8 mouse cellular contexts compared by ENCODE assay signal in genomic region chr9:29962978-29963377, GRCm38 (mm10). TPM values are rescaled to one million over a fixed set of nuclear protein-coding genes. Genes with fewer than 3 reads are reported as not detected.
DNase-seq lines count a peak whose midpoint lies in the region; ATAC-seq and TF ChIP-seq lines count a peak whose summit lies in the region.

Gene Ntm, minus strand, starts transcription at chr9:29963141.

- TF ChIP-seq CTCF in kidney, adult 2 months (conservative IDR thresholded peaks at IDR 0.05; ENCODE audit: insufficient read depth, insufficient read length, low read depth, low read length): no peak
- no peak for TF ChIP-seq CTCF in lung, postnatal 0 days (IDR thresholded peaks at IDR 0.05)

- 18% methylated on average over 8 of the region's 8 CpGs for WGBS in kidney, adult 2 months
- WGBS in heart, embryonic 11.5 days (ENCODE audit: insufficient replicate concordance): 33% methylated on average over 8 of the region's 8 CpGs
- 19% methylated on average over 8 of the region's 8 CpGs for WGBS in lung, postnatal 0 days

- H3K9ac ChIP-seq in heart, embryonic 11.5 days (ENCODE audit: low read depth, low read length): peak within 1 kb of the TSS; percentile 22; the same call in 1 of the 2 replicates
- no peak within 1 kb of the TSS for H3K9ac ChIP-seq in lung, postnatal 0 days (replicated peaks; ENCODE audit: low read depth)

- no peaks in the 10 kb centered on the region for H3K36me3 ChIP-seq in kidney, adult 2 months (ENCODE audit: control insufficient read depth, insufficient read depth, low read length)
- H3K36me3 ChIP-seq in heart, embryonic 11.5 days (ENCODE audit: control insufficient read depth, insufficient read depth, low read length): no peaks in the 10 kb centered on the region
- H3K36me3 ChIP-seq in lung, postnatal 0 days (ENCODE audit: insufficient read depth, low read length): no peaks in the 10 kb centered on the region

- peak; percentile 12 for DNase-seq in kidney, adult 2 months
- no peak for DNase-seq in kidney, postnatal 36 days
- DNase-seq in embryo, embryonic 10.5 days (ENCODE audit: low spot score): peak; percentile 51
- peak; percentile 62 to 72 for DNase-seq in layer of hippocampus, adult 8-10 months (ENCODE audit: low spot score in 2 of 2)
- DNase-seq in lung, postnatal 0 days (ENCODE audit: low spot score): peak; percentile 11
- peak; percentile 56 to 66 for DNase-seq in right cerebral cortex, postnatal 36 days (ENCODE audit: low spot score in 2 of 2)
- DNase-seq in urinary bladder, postnatal 25 days (ENCODE audit: low spot score): no peak

- H3K27me3 ChIP-seq in kidney, adult 2 months (replicated peaks; ENCODE audit: control insufficient read depth, insufficient read depth, low read length): no peaks in the 10 kb centered on the region
- H3K27me3 ChIP-seq in heart, embryonic 11.5 days (ENCODE audit: control insufficient read depth, insufficient read depth, low read length): peaks cover 10% of the 10 kb centered on the region
- H3K27me3 ChIP-seq in lung, postnatal 0 days (replicated peaks; ENCODE audit: insufficient read depth, low read length): peaks cover 9% of the 10 kb centered on the region; the same call in 1 of the 2 replicates

- H3K27ac ChIP-seq in kidney, adult 2 months (ENCODE audit: insufficient read depth, low read depth, low read length): no peak within 1 kb of the TSS
- H3K27ac ChIP-seq in heart, embryonic 11.5 days (ENCODE audit: low read depth, low read length): no peak within 1 kb of the TSS
- H3K27ac ChIP-seq in lung, postnatal 0 days (ENCODE audit: low read length): no peak within 1 kb of the TSS

- peak within 1 kb of the TSS; percentile 3; the same call in 1 of the 2 replicates for H3K4me3 ChIP-seq in kidney, adult 2 months (ENCODE audit: insufficient read depth, low read depth, low read length)
- H3K4me3 ChIP-seq in heart, embryonic 11.5 days (ENCODE audit: low read depth, low read length): peak within 1 kb of the TSS; percentile 51
- H3K4me3 ChIP-seq in lung, postnatal 0 days (ENCODE audit: low read depth, low read length): peak within 1 kb of the TSS; percentile 19; the same call in 1 of the 2 replicates

- no peak for ATAC-seq in heart, embryonic 11.5 days (replicated peaks; ENCODE audit: insufficient number of reproducible peaks, low FRiP score, low TSS enrichment)
- ATAC-seq in lung, postnatal 0 days: no peak

- no peak for TF ChIP-seq EP300 in lung, postnatal 0 days (IDR thresholded peaks at IDR 0.05)

- H3K4me2 ChIP-seq in heart, embryonic 11.5 days: peak within 1 kb of the TSS; percentile 93
- H3K4me2 ChIP-seq in lung, postnatal 0 days (replicated peaks; ENCODE audit: low read depth, low read length): peak within 1 kb of the TSS; percentile 42

- no peaks in the 10 kb centered on the region for H3K9me3 ChIP-seq in heart, embryonic 11.5 days (replicated peaks; ENCODE audit: control insufficient read depth, low read length)
- no peaks in the 10 kb centered on the region for H3K9me3 ChIP-seq in lung, postnatal 0 days (ENCODE audit: low read length)

- H3K4me1 ChIP-seq in kidney, adult 2 months (ENCODE audit: control insufficient read depth, insufficient read depth, low read length): no peaks in the 10 kb centered on the region
- H3K4me1 ChIP-seq in heart, embryonic 11.5 days (ENCODE audit: control insufficient read depth, insufficient read depth, low read length): peaks cover 3% of the 10 kb centered on the region
- no peaks in the 10 kb centered on the region; the same call in 1 of the 2 replicates for H3K4me1 ChIP-seq in lung, postnatal 0 days (ENCODE audit: insufficient read depth, low read depth, low read length)

- no peak for TF ChIP-seq POLR2A in kidney, adult 2 months (IDR thresholded peaks at IDR 0.05; ENCODE audit: low read depth, low read length)

RNA-seq across cellular contexts. Expression of gene Ntm, which starts in this region (rescaled TPM):
- 0.74 and 1.1 TPM in 2 replicates for polyA plus RNA-seq in kidney, adult 2 months (2012; rRNA removed)
- 39.7 and 45.1 TPM in 2 replicates for polyA plus RNA-seq in heart, embryonic 11.5 days (2014; fragmentation: Nextera tagmentation; extraction: Ambion mirVana)
- total RNA-seq in layer of hippocampus, adult 8-10 months (2022): 100 to 1,000 TPM; 148 to 166 (median 161) TPM
- 0.76 and 1.1 TPM in 2 replicates for polyA plus RNA-seq in lung, postnatal 0 days (2015; fragmentation: Nextera tagmentation; extraction: Ambion mirVana)

Comparison
In these comparisons a context has a peak if more than half of its experiments do, and no peak if none do; other contexts are left out.
1. RNA of gene Ntm (polyA plus RNA-seq): 39.7 to 45.1 TPM in heart, embryonic 11.5 days; 0.76 to 1.1 TPM in lung, postnatal 0 days and 0.74 to 1.1 TPM in kidney, adult 2 months; every median in the first group is over 10 times any median in the second.
2. DNase-seq: peak in kidney, adult 2 months (single experiment), embryo, embryonic 10.5 days (single experiment), layer of hippocampus, adult 8-10 months (2 of 2), lung, postnatal 0 days (single experiment) and right cerebral cortex, postnatal 36 days (2 of 2); none in kidney, postnatal 36 days (0 of 2) and urinary bladder, postnatal 25 days (single experiment).
3. Peak in every context shown above with its lines, with median percentiles within 50 percentile points of each other: H3K4me3 ChIP-seq.